In genomic region chr12:86076321-86076901, GRCm38 (mm10) we compare ENCODE assay signal across 1 mouse cellular context.
TF ChIP-seq lines count a peak whose summit lies in the region.

No protein-coding gene starts in this region.

TF ChIP-seq in myocyte, 11 proteins besides CTCF, POLR2A, EP300 and RAD21 (continued from another document):
- TF ChIP-seq MYOG (IDR thresholded peaks at IDR 0.05; ENCODE audit: control insufficient read depth in 1 of 3, insufficient read depth in 1 of 3, insufficient read length in 2 of 3, low read depth in 2 of 3) = peak in 1 of 3 experiments; percentile 32
TF ChIP-seq in myocyte: peak in this region for 2.
